Mouse (Mus musculus) forelimb bud, embryonic 11.5 days (tissue): ENCODE results near the gene Ddah1.
"Not testable (repeated sequence)": the region's sequence is repeated elsewhere in the genome, so short reads cannot be mapped to it uniquely, and the experiment has no call there.

Experiments
- DNase-seq: peaks from one replicate; pipeline ENCODE4 v3.0.0-alpha.2; 2012; ENCODE audit warnings: low read depth, low spot score

Gene Ddah1

GRCm38 (mm10) chr3:145912512-145912911 is 154.0 kb downstream of the Ddah1 start:
- DNase-seq, result no peak

GRCm38 (mm10) chr3:145913263-145913662 is 154.8 kb downstream of the Ddah1 start:
- DNase-seq, result no peak

DNA sequence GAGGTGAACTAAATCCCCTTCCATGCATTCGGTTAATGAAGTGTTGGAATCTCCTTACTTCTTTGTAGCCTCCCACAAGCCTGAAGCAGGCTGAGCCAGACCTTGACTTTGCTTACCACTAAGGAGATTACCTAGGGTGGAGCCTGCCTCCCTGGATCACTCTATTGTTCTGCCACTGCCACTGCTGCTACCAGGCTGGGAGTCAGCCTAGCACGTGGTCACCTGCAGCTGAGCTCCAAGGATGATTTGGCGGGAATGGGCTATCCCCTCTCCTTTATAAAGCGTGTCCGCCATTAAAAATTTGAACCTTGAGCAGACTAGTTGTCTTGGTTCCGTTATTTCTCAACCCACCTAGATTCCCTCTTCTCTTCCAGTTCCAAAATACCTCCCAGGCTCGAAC is 155.5 kb downstream of the Ddah1 start:
- not testable (repeated sequence) for DNase-seq

GRCm38 (mm10) chr3:145916374-145916773 is 157.9 kb downstream of the Ddah1 start:
- DNase-seq, result no peak

DNA sequence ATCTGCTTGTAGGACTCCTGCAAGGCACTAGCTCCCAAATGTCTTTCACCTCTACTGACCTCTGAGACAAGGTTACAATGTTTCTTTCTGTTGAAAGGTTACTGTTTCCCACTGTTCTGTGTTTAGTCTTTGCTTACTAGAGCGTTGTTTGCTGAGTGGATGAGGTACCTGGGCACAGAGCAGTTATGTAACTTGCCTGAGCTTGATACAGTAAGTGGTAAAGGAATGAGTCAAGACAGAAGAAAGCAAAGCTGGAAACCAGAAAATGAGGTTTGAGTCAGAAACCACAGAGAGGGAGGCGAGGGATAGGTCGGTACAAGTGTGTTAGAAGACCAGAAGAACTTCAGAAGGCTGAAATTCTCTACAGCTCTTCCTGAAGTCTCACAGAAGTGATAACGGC is 158.4 kb downstream of the Ddah1 start:
- DNase-seq, result no peak

DNA sequence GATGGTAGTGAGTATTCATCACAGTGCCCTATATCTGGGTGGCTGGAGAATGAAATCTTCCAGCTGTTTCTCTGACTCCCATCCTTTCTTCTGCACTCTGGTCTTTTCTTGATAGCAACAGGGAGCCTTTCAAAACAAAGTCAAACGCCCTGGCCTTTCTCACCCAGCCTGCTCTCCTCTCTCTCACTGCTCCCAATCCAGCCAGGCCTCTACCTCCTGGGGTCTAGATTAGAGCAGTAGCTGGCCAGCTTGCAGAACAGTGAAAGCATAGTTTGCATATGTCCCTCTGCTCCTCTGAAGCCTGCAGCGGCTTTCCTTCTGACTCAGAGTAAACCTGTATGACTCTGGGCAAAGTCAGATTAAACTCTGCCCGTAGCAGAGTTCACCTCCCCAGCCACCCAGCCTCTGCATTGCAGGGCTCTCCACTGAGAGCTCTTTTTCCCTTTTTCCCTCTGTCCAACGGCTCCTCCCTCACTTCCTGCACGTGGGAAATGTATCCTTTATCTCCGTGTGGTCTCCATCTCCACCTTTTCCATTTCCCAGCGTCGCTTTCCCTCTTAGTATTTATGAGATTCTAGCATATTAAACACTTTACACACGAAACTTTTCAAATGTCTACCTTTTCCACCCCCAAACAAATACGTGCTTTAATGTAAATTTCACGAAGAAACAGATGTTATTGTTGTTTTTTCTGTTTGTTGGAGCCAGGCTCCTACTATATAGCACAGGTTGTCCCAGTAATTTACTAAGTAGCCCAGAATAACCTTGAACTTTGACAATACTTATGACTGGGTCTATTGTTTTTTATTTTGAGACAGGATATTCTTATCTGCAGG is 163.8 kb downstream of the Ddah1 start, which contains the start of gene Bcl10:
Bcl10 (plus strand) TSS at position 786 of the 836 bp plus-strand sequence.
- DNase-seq, result no peak

DNA sequence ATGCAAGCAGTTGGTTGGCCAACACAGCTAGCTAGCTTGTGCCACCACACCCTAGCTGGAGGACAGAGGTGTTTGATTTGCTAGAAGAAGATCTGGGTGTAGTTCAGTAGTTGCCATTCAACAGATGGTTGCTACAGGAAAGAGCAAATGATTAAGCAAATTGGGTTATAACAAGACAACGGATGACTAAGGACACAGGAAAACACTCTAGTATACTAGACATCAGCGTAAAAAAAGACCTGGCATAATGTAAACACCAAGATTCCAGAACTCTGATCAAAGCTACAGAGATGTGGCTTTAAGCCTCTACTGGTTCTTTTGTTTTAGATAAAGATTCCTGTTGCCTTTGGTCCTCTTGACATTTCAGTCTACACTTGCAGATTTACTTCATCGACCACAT is 164.5 kb downstream of the Ddah1 start:
- DNase-seq, result no peak

- DNase-seq, result peak; percentile 100
These were observed 165.6 kb downstream of the Ddah1 start for GRCm38 (mm10) chr3:145923874-145924577.

DNA sequence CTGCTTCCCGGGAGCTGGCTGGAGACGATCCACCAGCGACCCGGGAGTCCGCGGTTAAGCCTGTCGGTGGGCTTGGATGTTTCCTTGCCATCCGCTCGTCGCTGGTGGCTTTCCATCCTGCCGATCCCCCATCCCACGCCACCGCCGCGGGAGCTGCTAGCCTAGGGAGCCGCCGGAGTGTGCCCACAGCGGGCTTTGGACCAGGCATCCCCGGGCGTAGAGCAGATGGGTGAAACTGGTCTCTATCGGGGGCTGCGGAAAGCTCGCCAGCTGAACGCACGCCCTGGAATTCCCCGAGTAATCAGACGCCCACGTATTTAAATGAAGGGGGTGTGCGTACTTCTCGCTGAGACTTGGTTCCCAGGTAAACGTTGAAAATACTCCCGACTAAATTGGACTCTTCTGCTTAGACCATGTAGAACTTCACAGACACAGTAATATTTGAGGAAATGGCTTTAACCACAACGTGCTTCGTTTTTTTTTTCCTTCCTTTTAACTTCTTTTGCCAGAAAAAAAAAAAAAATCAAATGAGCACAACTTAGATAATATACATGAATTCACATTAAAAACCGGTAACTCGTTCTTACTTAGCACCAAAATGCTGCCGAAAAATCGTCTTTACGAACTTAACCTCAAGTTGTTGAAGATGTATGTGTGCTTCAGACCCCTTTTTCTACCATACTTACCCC is 166.3 kb downstream of the Ddah1 start:
- peak; percentile 35 for DNase-seq

GRCm38 (mm10) chr3:145925506-145925905 is 167.0 kb downstream of the Ddah1 start:
- DNase-seq, result no peak

DNA sequence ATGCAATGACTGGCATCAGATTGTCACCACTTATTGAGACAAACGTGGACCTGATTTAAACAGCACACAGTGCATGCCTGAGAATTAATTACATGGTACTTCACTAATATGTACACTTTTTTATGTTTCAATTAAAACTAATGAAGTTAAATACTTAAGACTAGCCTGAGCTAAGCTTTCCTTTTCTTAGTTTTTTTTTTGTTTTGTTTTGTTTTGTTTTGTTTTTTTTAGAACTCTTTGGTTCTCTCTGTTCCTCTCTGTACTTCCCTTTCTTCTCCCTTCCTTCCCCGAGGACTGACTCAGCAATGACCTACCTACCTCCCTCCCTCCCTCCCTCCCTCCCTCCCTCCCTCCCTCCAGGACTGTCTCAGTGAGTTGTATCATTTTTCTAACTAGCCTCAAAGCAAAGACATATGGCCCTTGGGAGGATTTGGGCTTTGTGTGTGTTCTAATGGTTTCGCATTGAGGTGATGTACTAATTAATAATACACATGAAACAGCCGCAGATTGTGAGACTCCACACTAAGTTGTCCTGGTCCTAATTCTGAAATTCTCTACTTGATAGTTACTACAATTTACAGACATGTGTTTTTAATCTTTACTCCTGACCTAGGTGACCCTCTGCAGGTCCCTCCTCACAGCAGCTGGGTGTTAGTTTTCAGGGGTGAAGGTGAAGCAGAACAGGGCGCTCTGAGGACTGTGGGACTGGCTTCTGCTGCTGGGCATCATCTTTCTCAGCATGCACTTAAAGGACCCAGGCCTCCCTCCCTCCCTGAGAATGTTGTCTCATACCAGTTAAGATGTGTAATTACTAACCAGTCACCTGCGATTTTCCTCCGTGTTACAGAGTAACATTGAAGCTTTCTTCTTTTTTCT is 171.3 kb downstream of the Ddah1 start:
- peak; percentile 31 for DNase-seq

DNA sequence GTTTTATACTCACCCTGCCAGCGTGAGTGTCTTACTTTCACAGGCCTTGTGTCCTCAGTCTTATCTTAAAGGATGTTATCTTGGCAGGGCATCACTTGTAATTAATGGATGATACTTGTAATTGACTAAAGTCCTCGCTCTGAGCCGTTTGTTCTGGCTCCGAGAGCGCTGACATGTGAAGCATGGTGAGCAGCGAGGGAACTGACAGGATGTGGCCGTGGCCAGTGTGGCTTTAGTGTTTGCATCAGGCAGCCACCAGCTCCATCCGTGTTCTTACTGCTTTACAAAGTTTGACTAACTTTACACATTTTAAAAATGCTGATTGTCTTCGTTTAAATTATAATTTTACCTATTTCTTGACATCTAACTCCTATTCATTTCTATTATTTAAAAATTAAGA is 175.4 kb downstream of the Ddah1 start:
- DNase-seq, result no peak

DNA sequence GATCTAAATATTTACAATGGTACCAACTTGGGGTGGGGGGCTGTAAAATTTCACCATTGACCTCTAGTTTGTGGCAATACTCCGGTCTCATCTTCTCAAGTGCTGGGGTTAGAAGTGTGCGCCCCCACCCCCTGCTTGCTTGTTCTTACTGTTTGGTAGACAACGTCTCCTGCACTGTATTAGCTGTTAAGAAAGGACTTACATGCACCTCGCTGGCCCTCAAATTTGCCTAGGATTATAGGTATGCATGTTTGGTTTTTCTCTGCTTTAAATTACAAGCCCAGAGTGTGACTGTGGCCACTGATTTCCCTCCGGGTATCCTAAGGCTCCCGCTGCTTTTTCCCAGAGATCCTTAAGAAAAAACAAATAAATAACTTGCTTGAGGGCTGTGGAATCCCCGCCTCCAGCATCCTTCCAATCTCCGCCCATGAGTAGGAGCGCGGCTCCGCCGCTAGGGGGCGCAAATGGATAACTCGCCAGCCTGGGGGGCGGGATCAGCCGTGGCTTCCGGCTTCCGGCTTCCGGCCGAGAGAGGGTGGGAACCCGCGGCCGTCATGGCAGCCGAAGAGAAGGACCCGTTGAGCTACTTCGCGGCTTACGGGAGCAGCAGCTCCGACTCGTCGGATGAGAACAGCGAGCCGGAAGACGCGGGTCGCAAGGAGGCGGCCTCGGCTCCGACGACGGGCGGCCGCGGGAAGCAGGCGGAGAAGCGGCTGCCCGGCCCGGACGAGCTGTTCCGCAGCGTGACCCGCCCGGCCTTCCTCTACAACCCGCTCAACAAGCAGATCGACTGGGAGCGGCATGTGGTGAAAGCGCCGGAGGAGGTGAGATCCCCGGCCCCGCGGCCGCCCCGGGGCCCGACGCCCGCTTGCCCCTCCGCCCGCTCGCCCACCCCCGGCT is 179.3 kb downstream of the Ddah1 start, which contains the start of gene 2410004B18Rik:
2410004B18Rik (plus strand) TSS at position 510 of the 900 bp plus-strand sequence.
- peak; percentile 95 for DNase-seq

DNA sequence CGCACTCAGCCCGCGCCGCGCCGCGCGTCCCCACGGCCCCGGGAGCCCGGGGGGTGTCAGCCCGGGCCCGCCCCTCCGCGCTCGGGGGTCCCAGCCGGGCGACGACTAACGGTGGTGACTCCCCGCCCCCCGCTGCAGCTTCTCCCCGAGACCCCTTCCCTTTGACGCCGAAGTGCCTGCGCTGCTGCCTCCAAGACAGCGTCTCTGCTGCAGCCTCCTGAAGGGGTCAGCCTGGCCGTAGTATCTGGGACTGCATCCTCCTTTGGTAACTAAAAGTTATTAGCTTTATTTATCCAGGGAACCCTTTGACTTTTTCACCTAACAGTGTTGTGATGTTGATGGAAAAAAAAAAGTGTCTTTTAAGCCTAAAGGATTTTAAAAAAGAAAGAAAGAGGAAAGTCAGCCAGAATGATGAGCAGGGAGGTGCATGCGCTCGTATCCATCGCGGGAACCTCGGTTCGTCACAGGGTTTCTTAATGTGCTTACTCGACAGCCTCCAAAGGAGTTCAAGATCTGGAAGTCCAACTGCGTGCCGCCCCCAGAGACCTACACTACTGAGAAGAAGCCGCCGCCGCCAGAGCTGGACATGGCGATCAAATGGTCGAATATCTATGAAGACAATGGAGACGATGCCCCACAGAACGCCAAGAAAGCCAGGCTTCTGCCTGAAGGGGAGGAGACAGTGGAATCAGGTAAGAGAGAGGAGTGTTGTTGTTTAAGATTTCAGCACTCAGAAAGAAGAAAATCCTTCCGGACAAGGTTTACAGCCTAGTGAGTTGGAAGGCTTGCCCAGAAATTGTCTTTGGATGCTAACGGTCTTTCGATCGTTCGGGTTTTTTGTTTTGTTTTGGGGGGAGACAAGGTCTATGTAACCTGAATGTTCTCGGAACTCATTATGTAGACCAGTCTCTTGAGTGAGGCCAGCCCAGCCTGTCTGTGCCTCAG is 180.2 kb downstream of the Ddah1 start:
- no peak for DNase-seq

DNA sequence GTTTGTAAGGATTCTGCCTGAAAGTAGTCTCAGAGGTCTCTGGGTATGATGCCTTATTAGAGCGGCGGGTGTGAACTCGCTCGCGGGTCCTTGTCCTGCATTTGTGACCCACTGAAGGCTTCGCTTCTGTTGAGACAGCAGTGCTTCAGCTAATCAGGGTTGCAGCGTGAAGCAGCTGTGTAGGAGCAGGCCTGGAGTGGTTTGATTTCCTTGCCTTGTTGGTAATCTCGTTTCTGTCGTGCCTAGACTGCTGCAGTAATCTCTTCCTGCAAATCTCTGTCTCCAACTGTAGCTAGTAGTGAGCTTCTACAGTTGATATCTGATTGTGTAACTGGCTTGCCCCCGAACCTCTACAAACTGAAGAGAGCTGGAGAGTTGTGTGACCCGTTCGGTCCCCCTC is 180.9 kb downstream of the Ddah1 start:
- no peak for DNase-seq

DNA sequence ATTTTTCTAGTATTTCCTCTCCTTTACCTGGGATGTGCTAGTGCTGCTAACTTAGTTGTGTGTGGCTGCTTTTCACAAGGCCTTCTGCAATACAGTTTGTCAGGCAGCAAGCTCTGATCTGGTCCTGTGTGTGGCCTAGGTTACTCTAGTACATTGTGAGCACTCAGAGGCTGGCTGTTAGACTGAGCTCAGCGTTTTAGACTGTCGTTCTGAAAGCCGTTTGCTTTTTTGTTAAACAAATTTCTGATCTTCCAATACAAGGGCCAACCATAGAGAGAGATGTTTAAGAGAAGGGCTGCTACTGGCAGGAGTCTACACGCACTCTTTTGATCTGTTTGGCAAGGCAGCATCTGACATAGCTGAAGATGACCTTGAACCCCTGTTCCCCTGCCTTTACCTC is 181.5 kb downstream of the Ddah1 start:
- DNase-seq, result no peak

DNA sequence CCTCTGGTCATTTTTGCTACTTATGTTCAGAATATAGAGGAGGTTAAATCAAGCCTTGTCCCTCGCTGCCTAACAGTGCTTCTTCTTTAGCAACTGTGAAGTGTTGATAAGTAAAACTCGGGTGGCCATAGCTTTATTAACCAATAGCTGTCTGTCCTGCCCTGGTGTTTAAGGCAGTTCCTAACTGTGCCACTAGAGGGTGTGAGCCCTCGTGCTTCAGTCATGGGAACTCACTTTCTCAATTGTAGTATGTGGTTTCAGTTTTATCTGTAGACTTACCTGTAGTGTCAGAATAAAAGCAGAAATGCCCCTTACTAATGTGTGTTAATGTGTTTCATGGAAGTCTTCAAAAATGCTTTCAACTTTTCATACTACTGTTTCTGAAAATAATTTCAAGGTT is 183.5 kb downstream of the Ddah1 start:
- peak; percentile 78 for DNase-seq
